Mouse (Mus musculus) lung, postnatal 0 days (tissue): ENCODE data around the gene Zfp64.

ENCODE experiments used
- CTCF ChIP-seq: IDR thresholded peaks from 2 replicates; pipeline ENCODE4 v1.5.1; 2016; ENCODE audit warnings: antibody characterized with exemption, mild to moderate bottlenecking
- EP300 ChIP-seq: IDR thresholded peaks from 2 replicates; pipeline ENCODE4 v1.6.1; 2016; ENCODE audit warnings: antibody characterized with exemption, mild to moderate bottlenecking, control low read depth

- no peak for TF ChIP-seq CTCF
- TF ChIP-seq EP300 = no peak
Measured at GRCm38 (mm10) chr2:168926257-168926810, 29.1 kb downstream of the Zfp64 start.
